Mouse (Mus musculus) kidney, adult 11 months (tissue): ENCODE data around the gene Miga1.

Experiments used
- DNase-seq: peaks from one replicate; pipeline ENCODE4 v3.0.0; 2022

The Miga1 gene

DNA sequence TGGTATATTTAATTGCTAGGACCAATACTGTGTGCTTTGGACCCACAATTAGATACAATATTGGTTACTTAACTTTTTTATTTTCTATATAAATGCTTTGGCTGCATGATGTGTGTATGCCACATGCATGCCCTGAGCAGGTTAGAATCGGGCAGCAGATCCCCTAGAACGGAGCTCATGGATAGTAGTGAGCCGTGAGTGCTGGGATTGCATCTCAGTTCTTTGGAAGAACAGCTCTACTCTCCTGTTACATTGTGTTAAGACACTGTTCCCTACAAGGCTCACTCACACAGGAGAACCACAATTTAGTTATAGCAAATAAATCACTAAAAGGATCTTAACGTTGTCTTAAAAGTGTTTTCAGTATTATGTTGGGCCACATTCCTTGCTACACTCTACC, 96.9 kb downstream of the Miga1 start:
- no peak for DNase-seq

GRCm38 (mm10) chr3:152241098-152241497, 99.1 kb downstream of the Miga1 start:
- DNase-seq, result no peak

GRCm38 (mm10) chr3:152239592-152239991, 100.6 kb downstream of the Miga1 start:
- DNase-seq, result no peak

DNA sequence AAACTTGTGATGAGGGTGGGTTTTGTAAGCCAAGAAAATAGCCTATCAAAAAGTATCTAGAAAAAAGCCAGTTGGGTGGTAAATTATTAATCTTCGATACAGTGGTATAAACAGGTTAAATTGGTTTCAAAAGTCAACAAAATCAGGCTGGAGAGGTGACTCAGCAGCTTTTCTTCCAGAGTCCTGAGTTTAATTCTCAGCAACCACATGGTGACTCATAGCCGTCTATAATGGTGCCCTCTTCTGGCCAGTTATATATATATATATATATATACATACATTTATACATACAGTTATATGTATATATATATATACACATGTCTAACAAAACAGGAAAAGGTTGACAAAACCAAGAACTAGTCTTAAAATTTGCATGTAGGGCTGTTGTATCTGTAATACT, 101.4 kb downstream of the Miga1 start:
- DNase-seq, result peak; percentile 47

GRCm38 (mm10) chr3:152235805-152236204, 104.4 kb downstream of the Miga1 start:
- DNase-seq, result no peak

GRCm38 (mm10) chr3:152235238-152235637, 105.0 kb downstream of the Miga1 start:
- no peak for DNase-seq

- no peak for DNase-seq
Measured at GRCm38 (mm10) chr3:152231333-152232100, 108.7 kb downstream of the Miga1 start.

GRCm38 (mm10) chr3:152229271-152229670, 110.9 kb downstream of the Miga1 start:
- no peak for DNase-seq

DNA sequence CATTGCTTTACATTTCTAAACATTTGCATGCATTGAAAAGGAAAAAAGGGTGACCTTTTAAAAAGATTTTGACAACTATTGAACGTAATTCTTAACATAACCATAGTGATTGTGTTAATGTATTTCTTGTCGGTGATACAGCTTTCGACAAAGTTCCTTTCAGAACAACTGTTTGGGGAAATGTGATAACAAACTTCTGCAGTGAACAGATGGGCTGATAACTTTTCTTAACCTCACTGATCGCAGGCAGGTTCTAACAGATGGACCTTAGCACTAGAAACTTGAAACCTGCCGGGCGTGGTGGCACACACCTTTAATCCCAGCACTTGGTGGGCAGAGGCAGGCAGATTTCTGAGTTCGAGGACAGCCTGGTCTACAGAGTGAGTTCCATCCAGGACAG, 111.4 kb downstream of the Miga1 start:
- DNase-seq, result no peak

- DNase-seq, result peak; percentile 37
Measured at GRCm38 (mm10) chr3:152225906-152226305, 114.3 kb downstream of the Miga1 start.

GRCm38 (mm10) chr3:152224918-152225317, 115.3 kb downstream of the Miga1 start:
- DNase-seq, result no peak
